Mouse (Mus musculus) heart, embryonic 14.5 days (tissue): ENCODE results near the gene Mbd4. TPM values are rescaled to one million over a fixed set of nuclear protein-coding genes. Genes with fewer than 3 reads are reported as not detected.

Experiments used
- ATAC-seq: fragments of 200-750 bp; cut with Nextera tagmentation; 2 replicates; pipeline ENCODE4 v1.8.0; 2017; ENCODE audit warnings: low read depth, moderate TSS enrichment; ENCODE audit not compliant: insufficient number of reproducible peaks, insufficient read depth, low FRiP score
- H3K27ac ChIP-seq, 2 experiments: fragments of 200-500 bp in 1 of 2; fragments of 300-500 bp in 1 of 2; sonication (generic) in 1 of 2; replicated peaks in 1 of 2; 2 replicates each; pipeline ENCODE4 v1.5.1; 2012 to 2014; ENCODE audit warnings: low read depth in 2 of 2, low read length in 2 of 2, control low read depth in 1 of 2, mild to moderate bottlenecking in 1 of 2, mixed read lengths in 1 of 2; ENCODE audit not compliant: control insufficient read depth in 1 of 2, insufficient read depth in 1 of 2
- H3K27me3 ChIP-seq: fragments of 300-500 bp; sonication (generic); 2 replicates; pipeline ENCODE4 v1.6.1; 2014; ENCODE audit warnings: mild to moderate bottlenecking, low read length, control low read depth; ENCODE audit not compliant: control insufficient read depth, insufficient read depth
- H3K36me3 ChIP-seq: fragments of 300-500 bp; sonication (generic); 2 replicates; pipeline ENCODE4 v1.6.1; 2014; ENCODE audit warnings: mild to moderate bottlenecking, control low read depth, low read length, mixed read lengths; ENCODE audit not compliant: control insufficient read depth, insufficient read depth
- H3K4me1 ChIP-seq, 2 experiments: fragments of 200-500 bp in 1 of 2; fragments of 300-500 bp in 1 of 2; sonication (generic) in 1 of 2; 2 replicates each; pipeline ENCODE4 v1.6.1; 2012 to 2014; ENCODE audit warnings: low read length in 2 of 2, control low read depth in 1 of 2, mixed read lengths in 1 of 2; ENCODE audit not compliant: control insufficient read depth in 2 of 2, insufficient read depth in 2 of 2
- H3K4me2 ChIP-seq: fragments of 300-500 bp; sonication (generic); 2 replicates; pipeline ENCODE4 v1.6.1; 2014; ENCODE audit warnings: mild to moderate bottlenecking, low read length
- H3K4me3 ChIP-seq, 2 experiments: fragments of 200-500 bp in 1 of 2; fragments of 300-500 bp in 1 of 2; sonication (generic) in 1 of 2; 2 replicates each; pipeline ENCODE4 v1.5.1; 2012 to 2014; ENCODE audit warnings: low read length in 2 of 2, mild to moderate bottlenecking in 2 of 2, control low read depth in 1 of 2, low read depth in 1 of 2, moderate library complexity in 1 of 2; ENCODE audit not compliant: control insufficient read depth in 1 of 2, insufficient read depth in 1 of 2
- H3K9ac ChIP-seq: fragments of 300-500 bp; sonication (generic); 2 replicates; pipeline ENCODE4 v1.6.1; 2014; ENCODE audit warnings: mild to moderate bottlenecking, low read length
- H3K9me3 ChIP-seq: fragments of 300-500 bp; sonication (generic); 2 replicates; pipeline ENCODE4 v1.6.1; 2016; ENCODE audit warnings: low read length, control low read depth; ENCODE audit not compliant: control insufficient read depth
- WGBS: fragments of 180-500 bp; shearing (Covaris S2); extraction: QIAGEN DNeasy Blood & Tissue Kit; methylation state at CpG from one replicate; pipeline ENCODE4 v1.1.7; 2014; 5-methylcytosine and 5-hydroxymethylcytosine counted together
- polyA plus RNA-seq: library from polyadenylated mRNA; unstranded; fragments of >200 nt; fragmentation: Nextera tagmentation; extraction: Ambion mirVana; gene quantifications from 2 replicates; pipeline ENCODE4 v1.2.1, GENCODE M21; 2014

The Mbd4 gene
- polyA plus RNA-seq, 1 experiment from 2014 or later: 7.6 TPM

DNA sequence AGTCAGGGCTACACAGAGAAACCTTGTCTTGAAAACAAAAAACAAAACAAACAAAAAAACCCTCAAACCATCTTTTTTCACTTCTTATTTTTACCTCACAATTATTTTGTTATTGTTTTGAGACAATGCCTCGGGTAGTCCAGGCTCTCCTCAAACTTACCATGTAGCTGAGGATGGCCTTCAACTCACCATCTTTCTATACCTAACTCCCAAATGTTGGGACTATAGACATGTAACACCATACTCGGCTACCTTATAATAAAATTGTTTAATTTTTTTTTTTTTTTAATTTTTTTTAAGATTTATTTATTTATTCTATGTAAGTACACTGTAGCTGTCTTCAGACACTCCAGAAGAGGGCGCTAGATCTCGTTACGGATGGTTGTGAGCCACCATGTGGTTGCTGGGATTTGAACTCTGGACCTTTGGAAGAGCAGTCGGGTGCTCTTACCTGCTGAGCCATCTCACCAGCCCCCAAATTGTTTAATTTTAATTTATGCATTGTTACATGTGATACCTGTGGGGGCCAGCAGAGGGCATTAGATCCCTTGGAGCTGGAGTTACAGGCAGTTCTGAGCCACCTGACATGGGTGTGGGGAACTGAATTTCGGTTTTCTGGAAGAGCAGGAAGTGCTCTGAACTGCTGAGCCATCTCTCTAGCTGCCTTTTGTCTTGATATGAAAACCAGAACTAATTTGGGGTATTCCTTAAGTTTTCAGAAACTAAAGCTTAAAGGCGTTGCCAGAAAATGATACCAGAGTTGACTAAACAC, 6.3 kb downstream of the Mbd4 start:
- 47% methylated on average over 6 of the region's 8 CpGs for WGBS
- H3K9me3 ChIP-seq: no peaks in the 10 kb centered on the region
- no peak overlapping the region for H3K9ac ChIP-seq
- peaks cover 57% of the 10 kb centered on the region for H3K36me3 ChIP-seq
- no peak overlapping the region for H3K4me2 ChIP-seq
- H3K27ac ChIP-seq: no peak overlapping the region
- ATAC-seq: no peak
- no peaks in the 10 kb centered on the region for H3K27me3 ChIP-seq
- peaks cover 0 to 7% of the 10 kb centered on the region in 2 experiments; a peak in 3 of 4 replicates for H3K4me1 ChIP-seq
- no peak overlapping the region for H3K4me3 ChIP-seq

DNA sequence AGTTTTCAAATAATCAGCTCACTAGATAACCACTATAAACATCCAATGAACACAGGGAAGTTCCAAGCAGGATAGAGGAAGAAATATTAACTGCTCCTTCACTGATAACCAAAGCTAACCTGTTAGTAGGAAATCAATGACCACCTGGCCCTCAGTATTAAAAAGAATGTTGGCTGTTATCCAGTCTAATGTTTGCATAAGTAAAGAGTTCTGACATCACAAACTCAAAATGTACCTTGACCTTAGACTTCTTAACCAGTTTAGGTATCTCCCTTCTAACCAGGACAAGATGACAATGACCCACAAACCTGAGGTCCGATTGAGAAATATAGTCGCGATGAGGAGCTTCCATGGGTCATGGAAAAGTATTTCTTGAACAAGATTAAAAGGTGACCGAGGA, 8.2 kb downstream of the Mbd4 start:
- Histone ChIP-seq H3K27me3 (no peaks in the 10 kb centered on the region), H3K4me3 (no peak overlapping the region), H3K27ac (no peak overlapping the region), H3K9me3 (no peaks in the 10 kb centered on the region), H3K4me2 (no peak overlapping the region), H3K36me3 (peaks cover 59% of the 10 kb centered on the region), H3K4me1 (peaks cover 0 to 6% of the 10 kb centered on the region in 2 experiments; a peak in 2 of 4 replicates), H3K9ac (no peak overlapping the region)
- ATAC-seq: no peak
- WGBS: 92% methylated on average over 4 of the region's 4 CpGs

DNA sequence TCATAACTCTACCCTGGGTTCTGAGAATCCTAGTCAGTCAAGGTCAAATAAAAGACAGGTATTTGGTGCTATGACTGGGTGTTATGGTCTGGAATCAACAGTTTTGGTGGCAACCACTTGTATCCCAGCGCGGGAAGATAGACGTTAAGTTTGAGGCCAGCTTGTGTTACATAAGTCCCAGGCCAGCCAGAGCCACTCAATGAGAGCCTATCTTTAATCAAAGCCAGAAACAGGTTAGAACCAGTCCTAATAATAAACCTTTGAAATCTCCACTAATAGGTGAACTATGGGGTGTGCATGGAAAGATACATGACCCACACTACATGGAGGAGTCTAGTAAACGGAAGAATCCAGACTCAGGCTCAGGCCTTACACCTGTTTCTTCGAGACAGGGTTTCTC, 14.4 kb downstream of the Mbd4 start:
- peaks cover 7 to 11% of the 10 kb centered on the region in 2 experiments; a peak in 3 of 4 replicates for H3K4me1 ChIP-seq
- peaks cover 26% of the 10 kb centered on the region for H3K36me3 ChIP-seq
- H3K9ac ChIP-seq: no peak overlapping the region
- WGBS: 68% methylated on average over 5 of the region's 5 CpGs
- H3K27me3 ChIP-seq: no peaks in the 10 kb centered on the region
- no peak overlapping the region for H3K27ac ChIP-seq
- H3K4me2 ChIP-seq: peak overlapping the region; percentile 88
- H3K4me3 ChIP-seq: peak overlapping the region in 1 of 2 experiments; percentile 41; a peak in 2 of 4 replicates
- no peaks in the 10 kb centered on the region for H3K9me3 ChIP-seq
- no peak for ATAC-seq

- H3K36me3 ChIP-seq: peaks cover 20% of the 10 kb centered on the region
- peak within 1 kb of the TSS; percentile 88 for H3K4me2 ChIP-seq
- peak within 1 kb of the TSS; percentile 62 for H3K9ac ChIP-seq
- ATAC-seq: peak; percentile 69
- peak within 1 kb of the TSS; percentile 41 to 49 for H3K4me3 ChIP-seq
- H3K27ac ChIP-seq: 0 out of 4 replicates have a peak within 1 kb of the TSS, but pooled peaks of 1 of the 2 experiments have one; percentile 2
- peaks cover 7 to 11% of the 10 kb centered on the region in 2 experiments; a peak in 3 of 4 replicates for H3K4me1 ChIP-seq
- H3K9me3 ChIP-seq: no peaks in the 10 kb centered on the region
- 2% methylated on average over 19 of the region's 19 CpGs for WGBS
- no peaks in the 10 kb centered on the region for H3K27me3 ChIP-seq
Observed at GRCm38 (mm10) chr6:115838161-115838597, 15.0 kb downstream of the Mbd4 start, which contains the start of gene Efcab12. TSS of gene Efcab12 (minus strand) at chr6:115838412.

GRCm38 (mm10) chr6:115833861-115834260, 19.3 kb downstream of the Mbd4 start:
- no peak overlapping the region for H3K27ac ChIP-seq
- ATAC-seq: no peak
- H3K9me3 ChIP-seq: no peaks in the 10 kb centered on the region
- peaks cover 7 to 11% of the 10 kb centered on the region in 2 experiments; a peak in 3 of 4 replicates for H3K4me1 ChIP-seq
- no peaks in the 10 kb centered on the region for H3K27me3 ChIP-seq
- H3K36me3 ChIP-seq: no peaks in the 10 kb centered on the region
- no peak overlapping the region for H3K9ac ChIP-seq
- H3K4me2 ChIP-seq: no peak overlapping the region
- H3K4me3 ChIP-seq: no peak overlapping the region

DNA sequence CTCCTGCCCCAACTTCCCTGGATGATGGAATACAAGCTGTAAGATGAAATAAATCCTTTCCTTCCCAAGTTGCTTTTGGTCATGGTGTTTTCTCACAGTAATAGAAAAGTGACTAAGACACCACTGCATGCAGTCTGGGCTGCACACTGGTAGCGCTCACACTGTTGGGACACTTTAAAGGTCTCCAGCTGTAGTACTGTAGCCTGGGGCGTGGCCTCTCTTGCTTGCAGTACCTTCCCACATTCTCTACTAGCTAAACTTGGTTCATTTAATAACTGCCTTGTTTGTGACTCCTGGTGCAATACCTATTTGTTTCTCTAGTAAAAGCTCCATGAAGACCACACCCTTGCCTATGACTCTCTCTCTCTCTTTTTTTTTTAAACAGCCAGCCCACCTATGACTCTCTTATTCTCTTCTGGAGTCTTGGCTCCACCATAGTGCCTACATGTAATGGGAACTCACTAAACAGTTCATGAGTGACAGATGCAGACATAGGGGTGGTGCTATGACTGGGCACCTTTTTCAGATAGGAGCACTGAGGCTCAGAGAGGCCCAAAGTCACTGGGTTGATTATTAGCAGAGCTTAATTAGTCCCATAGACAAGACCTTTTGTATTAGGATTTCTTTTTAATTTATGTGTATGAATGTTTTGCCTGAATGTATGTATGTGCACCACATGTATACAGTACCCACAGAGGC, 20.9 kb downstream of the Mbd4 start:
- Histone ChIP-seq H3K4me1 (peaks cover 0 to 2% of the 10 kb centered on the region in 2 experiments; a peak in 1 of 4 replicates), H3K36me3 (no peaks in the 10 kb centered on the region), H3K9me3 (no peaks in the 10 kb centered on the region), H3K4me3 (no peak overlapping the region), H3K4me2 (no peak overlapping the region), H3K27ac (no peak overlapping the region), H3K9ac (no peak overlapping the region), H3K27me3 (no peaks in the 10 kb centered on the region)
- no peak for ATAC-seq
- 87% methylated on average over 2 of the region's 2 CpGs for WGBS

- Histone ChIP-seq H3K4me1 (no peaks in the 10 kb centered on the region), H3K27ac (no peak overlapping the region), H3K4me2 (no peak overlapping the region), H3K9ac (no peak overlapping the region), H3K9me3 (no peaks in the 10 kb centered on the region), H3K4me3 (no peak overlapping the region), H3K27me3 (no peaks in the 10 kb centered on the region), H3K36me3 (no peaks in the 10 kb centered on the region)
- 83% methylated on average over 6 of the region's 6 CpGs for WGBS
- ATAC-seq: no peak
Observed at GRCm38 (mm10) chr6:115830779-115831601, 22.2 kb downstream of the Mbd4 start.
